Mouse (Mus musculus) MN1 (cell line): ENCODE results near the gene Gca.
"Not testable (repeated sequence)": the region's sequence is repeated elsewhere in the genome, so short reads cannot be mapped to it uniquely, and the experiment has no call there.

Experiments used
- DNase-seq: peaks from one replicate; pipeline ENCODE4 v3.0.0-alpha.2; 2016; ENCODE audit warnings: low spot score

Gca gene

DNA sequence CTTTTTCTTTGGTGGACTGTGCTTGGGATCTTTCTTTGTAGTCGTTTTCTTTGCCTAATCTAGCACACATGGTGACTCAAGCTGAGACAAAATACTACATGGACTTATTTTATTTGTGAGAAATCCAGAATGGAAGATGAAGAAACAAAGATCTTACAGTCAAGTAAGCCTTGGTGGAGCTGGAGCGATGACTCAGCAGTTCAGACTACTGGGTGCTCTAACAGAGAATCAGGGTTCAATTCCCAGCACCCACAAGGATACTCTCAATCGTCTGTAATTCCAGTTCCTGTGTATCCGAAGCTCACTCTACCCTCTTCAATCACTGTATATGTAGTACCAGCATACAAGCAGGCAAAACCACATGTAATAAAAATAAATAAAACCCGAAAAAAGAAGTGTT is 6.2 kb downstream of the Gca start:
- no peak for DNase-seq

DNA sequence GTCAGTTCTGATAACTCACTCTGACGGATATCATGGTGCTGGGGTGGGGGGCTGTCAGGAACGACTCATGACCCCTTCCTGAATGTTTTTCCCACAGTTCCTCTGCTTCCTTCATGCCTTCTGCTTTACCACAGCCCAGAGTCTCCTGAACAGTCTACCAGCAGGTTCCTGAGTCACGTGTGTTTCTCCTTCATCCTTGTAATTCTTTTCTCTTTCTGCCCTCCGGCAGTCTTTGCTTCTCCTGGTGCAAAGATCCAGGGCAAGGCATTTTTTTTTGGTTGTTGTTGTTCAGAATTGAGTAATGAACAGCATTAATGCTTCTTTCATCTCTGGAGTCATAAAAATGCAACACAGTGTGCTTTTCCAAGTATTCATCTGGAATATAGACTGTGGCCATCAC is 6.7 kb downstream of the Gca start:
- DNase-seq, result no peak

DNA sequence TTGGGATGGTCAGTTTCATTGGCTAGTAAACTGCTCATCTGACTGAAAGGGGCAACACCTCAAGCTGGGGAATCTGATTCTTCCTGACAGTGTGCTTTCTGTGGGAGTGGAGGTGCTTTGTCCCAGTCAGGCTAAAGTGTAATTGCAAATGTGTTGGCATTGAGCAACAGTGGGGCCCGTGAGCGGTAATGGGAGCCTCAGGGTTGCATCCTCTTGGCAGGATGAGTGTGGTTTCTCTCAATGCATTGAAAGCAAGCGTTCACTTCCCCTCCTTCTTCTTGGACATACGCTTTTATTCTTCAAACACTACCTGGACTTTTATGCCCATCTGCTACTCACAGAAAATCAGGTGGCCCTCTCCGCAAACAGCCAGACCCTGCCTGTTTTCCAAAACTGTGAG is 8.7 kb downstream of the Gca start:
- no peak for DNase-seq

DNA sequence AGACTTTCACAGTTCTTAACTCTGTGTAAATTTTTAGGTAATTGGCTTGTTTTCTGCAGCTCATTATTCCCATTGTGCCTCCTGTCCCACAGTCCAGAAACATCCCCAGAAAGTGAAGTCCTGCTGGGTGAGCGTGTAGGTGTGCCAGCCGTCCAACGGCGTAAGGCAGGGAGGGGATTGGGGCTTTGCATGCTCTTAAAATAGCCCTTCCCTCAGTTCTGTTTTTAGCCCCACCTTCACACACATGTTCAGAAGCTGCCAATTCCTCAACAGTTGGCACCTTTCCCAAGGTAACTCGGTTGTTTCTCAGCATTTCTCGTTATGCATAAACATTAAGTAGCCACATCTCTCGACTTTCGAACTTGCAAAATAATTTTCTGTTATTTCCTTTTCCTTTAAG is 17.6 kb downstream of the Gca start:
- no peak for DNase-seq

DNA sequence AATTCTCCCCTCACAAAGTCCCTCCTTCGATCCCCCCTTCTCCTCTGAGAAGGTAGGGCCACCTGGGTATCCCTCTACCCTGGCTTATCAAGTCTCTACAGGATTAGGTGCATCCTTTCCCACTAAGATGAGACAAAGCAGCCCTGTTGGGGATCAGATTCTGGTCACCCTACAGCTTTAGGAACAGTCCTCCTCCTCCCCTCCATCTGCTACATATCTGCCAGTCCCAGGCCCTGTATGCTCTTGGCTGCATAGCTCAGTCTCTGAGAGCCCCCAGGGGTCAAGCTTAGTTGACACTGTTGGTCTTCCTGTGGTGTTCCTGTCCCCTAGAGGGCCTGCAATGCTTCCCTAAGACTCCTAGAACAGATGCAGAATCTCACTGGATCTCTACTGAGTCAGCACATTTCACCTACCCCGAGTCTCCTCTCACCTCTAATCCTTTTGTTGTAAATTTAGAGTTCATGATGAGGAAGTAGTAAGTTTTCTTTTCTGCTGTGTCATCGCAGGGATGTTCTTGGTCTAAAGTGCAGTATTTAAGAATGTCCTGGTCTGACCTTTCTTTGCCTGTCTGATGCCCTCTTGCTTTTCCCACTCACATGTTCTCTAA is 21.0 kb downstream of the Gca start:
- no peak for DNase-seq

DNA sequence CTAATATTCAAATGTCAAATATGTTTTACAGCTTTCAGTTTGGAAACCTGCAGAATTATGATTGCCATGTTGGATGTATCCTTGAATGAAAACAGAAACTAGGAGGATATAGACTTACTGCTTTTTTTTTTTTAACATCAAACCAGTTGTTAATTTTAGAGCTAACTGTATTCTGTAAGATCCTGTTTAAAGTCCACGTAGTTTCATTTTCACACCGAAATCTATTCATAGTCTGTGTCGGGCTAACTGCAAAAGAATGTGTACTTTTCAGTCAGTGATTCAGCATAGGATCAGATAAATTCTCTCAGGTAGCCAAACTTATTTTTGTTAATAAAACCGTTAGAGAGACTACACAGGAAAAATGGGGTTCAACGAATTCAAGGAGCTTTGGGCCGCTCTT is 21.8 kb downstream of the Gca start:
- no peak for DNase-seq

DNA sequence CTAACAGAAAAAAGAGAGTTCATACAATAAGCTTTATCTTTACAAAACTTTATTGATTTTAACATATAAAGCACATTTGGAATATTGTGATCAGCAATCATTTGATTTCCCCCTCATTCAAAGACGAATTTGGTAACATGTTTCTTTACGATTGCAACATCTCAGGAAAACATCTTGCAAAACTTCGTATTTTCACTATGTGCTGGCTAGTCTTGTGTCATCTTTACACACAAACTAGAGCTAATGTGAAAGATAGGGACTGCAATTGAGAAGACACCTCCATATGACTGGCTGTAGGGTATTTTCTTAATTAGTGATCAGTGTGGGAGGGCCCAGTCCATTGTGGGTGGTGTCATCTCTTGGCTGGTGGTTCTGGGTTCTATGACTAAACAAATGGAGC is 42.2 kb downstream of the Gca start:
- DNase-seq, result no peak

DNA sequence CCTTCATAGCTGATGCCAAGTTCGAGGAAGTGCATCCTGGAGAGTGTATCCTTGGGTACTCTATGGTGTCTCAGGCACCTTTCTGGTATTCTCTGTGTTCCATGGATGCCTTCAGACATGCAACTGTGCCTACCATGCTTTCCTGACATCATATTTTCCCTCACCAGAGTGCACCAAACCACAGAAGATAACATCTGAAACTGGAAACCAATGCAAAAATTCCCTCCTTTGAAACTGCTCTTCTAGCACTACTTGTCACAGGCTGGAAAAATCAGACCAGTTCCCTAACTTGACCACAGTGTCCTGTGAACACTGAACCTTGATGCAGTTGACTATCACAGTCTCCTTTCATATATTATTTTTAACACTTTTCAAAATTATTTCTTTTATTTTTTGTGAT is 45.5 kb downstream of the Gca start:
- no peak for DNase-seq

DNA sequence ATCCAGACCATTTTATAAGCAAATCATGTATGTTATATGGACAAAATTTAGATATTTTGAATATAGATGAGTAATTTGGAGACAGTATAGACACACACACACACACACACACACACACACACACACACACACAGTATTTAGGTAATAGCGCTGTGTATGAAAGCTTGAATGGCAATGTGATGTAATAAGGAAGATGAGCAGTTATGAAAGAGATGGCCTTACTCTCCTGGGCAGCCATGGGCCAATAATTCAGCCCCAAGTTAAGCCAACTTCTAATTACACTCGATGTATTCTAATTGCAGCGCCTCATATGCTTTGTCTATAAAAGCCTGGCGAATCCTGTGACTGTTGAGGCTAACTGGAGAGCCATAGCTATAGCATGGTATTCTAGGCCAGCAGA is 50.3 kb downstream of the Gca start:
- not testable (repeated sequence) for DNase-seq

DNA sequence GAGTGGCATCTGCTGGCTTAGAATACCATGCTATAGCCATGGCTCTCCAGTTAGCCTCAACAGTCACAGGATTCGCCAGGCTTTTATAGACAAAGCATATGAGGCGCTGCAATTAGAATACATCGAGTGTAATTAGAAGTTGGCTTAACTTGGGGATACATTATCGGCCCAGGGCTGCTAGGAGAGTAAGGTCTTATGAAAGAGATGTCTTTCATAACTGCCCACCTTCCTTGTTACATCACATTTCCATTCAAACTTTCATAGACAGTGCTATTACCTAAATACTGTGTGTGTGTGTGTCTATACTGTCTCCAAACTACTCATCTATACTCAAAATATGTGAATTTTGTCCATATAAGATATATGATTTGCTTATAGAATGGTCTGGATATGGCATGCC is 51.2 kb downstream of the Gca start:
- DNase-seq, result no peak

DNA sequence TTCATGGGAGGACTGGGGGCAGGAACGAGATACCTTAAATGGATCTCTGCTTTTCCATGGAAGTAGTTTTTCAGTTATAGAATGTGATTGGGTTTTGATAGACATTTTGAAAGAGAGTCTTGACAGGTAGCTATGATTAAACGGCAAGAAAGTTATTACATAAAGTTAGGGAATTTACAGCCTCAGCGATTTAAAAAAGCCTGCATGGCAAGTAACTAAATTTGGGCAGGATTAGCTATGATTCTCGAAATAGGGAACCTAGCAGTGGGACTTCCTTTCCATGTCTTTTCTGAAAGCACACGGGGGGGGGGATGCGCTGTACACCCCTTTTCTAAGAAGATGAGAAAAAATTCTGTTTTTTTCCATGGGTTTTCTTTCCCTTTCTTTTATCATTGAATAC is 53.2 kb downstream of the Gca start:
- no peak for DNase-seq

DNA sequence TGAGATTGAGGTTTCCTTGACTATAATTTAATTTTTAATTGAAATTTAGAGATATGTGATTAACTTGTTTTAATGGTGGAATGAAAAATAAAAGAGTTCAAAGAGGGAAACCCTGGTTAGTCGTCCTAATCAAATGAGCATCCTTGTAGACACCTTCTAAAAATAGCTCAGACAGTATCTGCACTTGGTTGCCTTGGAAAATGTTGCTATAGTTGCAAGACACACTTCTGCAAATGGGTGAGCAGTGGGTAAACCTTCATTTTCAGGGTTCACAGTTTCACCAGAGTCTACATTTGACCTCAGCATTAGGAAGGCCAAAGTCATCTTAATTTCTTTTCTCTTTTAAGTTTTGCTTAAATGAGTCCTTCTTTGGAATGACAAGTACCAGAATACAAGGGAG is 54.3 kb downstream of the Gca start:
- DNase-seq, result no peak

DNA sequence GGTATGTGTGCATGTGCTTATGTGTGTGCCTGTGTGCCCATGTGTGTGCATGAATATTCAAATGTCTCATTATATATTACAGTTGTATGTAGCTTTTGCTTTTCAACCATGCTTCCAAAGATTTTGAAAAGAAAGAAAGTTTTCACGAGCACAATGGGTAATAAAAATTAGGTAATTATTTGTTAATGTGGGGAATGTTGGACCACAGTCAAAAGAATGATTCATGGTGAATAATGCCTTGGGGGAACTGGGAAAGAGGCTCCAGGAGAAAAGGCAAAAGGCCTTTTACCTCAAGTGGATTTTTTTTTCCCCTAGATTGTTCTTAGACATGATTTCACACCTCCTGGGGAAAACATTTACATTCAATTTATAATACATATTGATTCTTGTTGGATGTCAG is 61.9 kb downstream of the Gca start:
- DNase-seq, result no peak

DNA sequence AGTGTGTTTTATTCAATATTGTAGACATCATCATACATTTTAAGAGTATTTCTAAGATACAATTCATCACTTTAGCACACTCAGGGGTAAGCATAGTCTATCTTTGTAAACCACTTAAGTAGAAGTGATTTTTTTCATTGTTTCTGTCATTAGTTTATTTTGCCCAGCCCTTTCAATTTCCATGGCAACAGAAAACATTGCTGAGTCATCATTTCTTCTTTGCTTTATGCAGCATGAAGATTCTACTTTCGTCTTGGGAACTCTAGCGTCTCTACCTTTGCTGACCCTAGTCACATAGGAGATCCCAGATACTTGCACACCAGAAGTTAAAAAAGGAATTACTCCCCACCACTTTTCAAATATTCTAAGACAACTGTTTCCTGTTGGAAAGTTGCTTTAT is 63.6 kb downstream of the Gca start:
- no peak for DNase-seq

DNA sequence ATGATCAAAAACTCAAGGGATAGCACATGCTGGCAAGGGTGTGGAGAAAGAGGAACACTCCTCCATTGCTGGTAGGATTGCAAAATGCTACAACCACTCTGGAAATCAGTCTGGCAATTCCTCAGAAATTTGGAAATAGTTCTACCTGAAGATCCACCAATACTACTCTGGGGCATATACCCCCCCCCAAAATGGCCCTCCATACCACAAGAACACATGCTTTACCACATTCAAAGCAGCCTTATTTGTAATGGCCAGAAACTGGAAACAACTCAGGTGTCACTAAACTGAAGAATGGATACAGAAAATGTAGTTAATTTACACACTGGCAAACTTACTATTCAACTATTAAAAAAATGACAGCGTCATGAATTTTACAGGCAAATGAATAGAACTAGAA is 66.6 kb downstream of the Gca start:
- DNase-seq, result no peak

DNA sequence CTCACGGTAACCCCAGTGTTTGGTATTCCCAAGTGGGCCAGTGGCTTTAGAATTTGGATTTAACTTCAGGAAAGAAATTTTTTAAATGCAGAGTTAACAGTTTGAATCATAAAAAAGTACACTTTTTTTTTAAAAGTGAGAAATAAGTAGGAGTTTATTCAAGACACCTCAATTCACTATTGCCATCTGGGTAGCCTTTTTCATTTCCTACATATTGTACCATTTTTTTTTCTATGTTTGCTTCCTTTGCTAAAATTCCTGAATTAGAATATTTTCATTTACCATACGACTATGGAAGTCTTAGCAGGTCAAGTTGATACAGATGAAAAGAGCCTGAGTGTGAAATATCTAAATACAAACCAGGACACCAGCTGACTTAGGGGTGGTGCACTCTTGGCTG is 79.0 kb downstream of the Gca start:
- DNase-seq, result no peak
